Mouse (Mus musculus) brown adipose tissue, adult 24 weeks (tissue): ENCODE measurements at regions not wholly inside any gene's neighbourhood (a gene's known extent, or its start where the extent isn't known, plus 50 kb on each side); places are given as distances from the start of the nearest gene placed in this dataset.
A peak's percentile ranks its signal among the peaks of the same experiment; 100 is the strongest.
"Not testable (repeated sequence)": the region's sequence is repeated elsewhere in the genome, so short reads cannot be mapped to it uniquely, and the experiment has no call there.

Experiments
- H3K27ac ChIP-seq: fragments of 200-500 bp; replicated peaks from 2 replicates; pipeline ENCODE4 v1.5.1; 2012; ENCODE audit warnings: low read depth, mild to moderate bottlenecking, low read length
- H3K4me1 ChIP-seq: fragments of 200-500 bp; 2 replicates; pipeline ENCODE4 v1.6.1; 2012; ENCODE audit warnings: low read length, mixed read lengths; ENCODE audit not compliant: control insufficient read depth, insufficient read depth, insufficient read length
- H3K4me3 ChIP-seq: fragments of 200-500 bp; 2 replicates; pipeline ENCODE4 v1.5.1; 2012; ENCODE audit warnings: low read depth, mild to moderate bottlenecking, low read length, moderate library complexity; ENCODE audit not compliant: insufficient read depth

- Histone ChIP-seq H3K4me3 (no peak overlapping the region), H3K4me1 (peaks cover 34% of the 10 kb centered on the region), H3K27ac (no peak overlapping the region)
Measured at GRCm38 (mm10) chr12:8447612-8448011, 52.2 kb downstream of the Rhob start.

DNA sequence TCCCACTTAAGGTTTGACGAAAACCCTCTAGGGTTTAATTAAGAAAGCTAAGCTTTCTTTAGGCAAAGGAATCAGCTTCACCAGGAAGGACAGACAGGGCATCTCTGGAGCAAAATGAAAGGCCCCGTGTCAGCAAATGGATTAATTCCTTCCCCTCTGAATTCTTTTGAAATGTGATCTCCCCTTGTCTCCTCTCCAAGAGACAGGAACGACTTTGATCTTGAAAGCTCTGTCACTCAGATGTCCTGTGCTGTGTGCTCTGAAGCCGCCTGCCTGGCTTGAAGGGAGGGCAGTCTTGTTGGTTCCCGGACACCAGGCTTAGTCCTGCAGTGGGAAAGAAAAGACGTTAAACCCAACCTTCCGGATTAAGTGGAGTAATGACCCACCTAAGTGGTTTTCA, 52.8 kb downstream of the Rhob start:
- H3K27ac ChIP-seq, result no peak overlapping the region

GRCm38 (mm10) chr12:8444975-8445853, 54.6 kb downstream of the Rhob start:
- H3K4me3 ChIP-seq, result peak overlapping the region; percentile 9; the same call in 1 of the 2 replicates
- H3K27ac ChIP-seq, result peak overlapping the region; percentile 98
- H3K4me1 ChIP-seq, result peaks cover 42% of the 10 kb centered on the region

More for the DNA sequence above, 52.8 kb downstream of the Rhob start:
- Histone ChIP-seq H3K4me1 (peaks cover 38% of the 10 kb centered on the region), H3K4me3 (no peak overlapping the region)

DNA sequence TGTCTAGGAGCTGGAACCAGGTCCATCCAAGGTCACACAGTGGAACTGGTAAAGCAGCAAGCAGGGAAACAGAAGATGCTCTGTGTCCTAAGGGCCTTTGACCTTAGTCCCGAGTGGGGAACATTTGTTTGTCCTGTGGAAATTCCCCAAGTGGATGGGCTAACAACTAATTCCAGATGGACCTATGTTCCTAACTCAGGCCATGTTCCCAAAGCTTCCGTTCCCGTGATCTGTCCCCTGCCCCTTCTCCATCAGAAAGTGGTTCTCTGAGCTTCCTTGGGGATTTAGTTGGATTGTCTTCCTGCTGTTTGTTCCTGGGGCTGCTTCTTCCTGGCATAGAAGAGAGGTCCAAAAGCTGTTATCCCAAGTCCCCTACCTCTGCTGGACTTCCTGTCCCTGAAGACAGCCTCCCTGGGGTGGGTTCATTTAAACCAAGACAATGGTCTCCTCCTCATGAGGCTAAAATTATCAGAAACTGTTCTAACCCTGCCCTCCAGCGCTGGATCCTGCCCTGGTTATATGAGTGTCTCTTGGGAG, 55.8 kb downstream of the Rhob start:
- H3K27ac ChIP-seq, result peak overlapping the region; percentile 98
- H3K4me1 ChIP-seq, result peaks cover 45% of the 10 kb centered on the region
- no peak overlapping the region for H3K4me3 ChIP-seq

GRCm38 (mm10) chr12:8443253-8443661, 56.6 kb downstream of the Rhob start:
- H3K4me3 ChIP-seq, result no peak overlapping the region
- peak overlapping the region; percentile 98 for H3K27ac ChIP-seq
- peaks cover 45% of the 10 kb centered on the region for H3K4me1 ChIP-seq

GRCm38 (mm10) chr12:8441275-8441674, 58.5 kb downstream of the Rhob start:
- Histone ChIP-seq H3K4me1 (peaks cover 49% of the 10 kb centered on the region), H3K4me3 (no peak overlapping the region), H3K27ac (0 out of 2 replicates have a peak overlapping the region, but pooled peaks have one; percentile 1)

GRCm38 (mm10) chr12:8440373-8440772, 59.4 kb downstream of the Rhob start:
- peaks cover 53% of the 10 kb centered on the region for H3K4me1 ChIP-seq
- H3K27ac ChIP-seq, result 0 out of 2 replicates have a peak overlapping the region, but pooled peaks have one; percentile 1
- no peak overlapping the region for H3K4me3 ChIP-seq

DNA sequence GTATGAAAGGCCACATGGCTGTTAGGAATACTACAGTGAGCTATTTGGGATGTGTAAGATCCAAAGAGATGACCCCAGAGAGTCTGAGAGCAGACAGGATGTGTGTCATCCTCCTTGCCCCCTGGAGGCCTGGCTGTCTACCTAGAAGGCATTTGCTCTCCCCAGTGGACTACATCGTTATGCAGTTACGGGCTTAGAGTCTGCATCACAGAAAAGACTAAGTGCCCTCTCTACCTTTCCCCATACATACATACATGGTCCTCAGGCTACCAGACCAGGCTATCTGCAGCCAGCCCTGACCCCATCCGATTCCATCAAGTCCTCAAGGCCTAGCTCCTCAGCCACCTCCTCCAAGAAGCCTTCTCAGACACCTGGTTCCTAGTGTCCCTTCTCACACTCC, 59.9 kb downstream of the Rhob start:
- H3K27ac ChIP-seq, result no peak overlapping the region
- no peak overlapping the region for H3K4me3 ChIP-seq
- H3K4me1 ChIP-seq, result peaks cover 48% of the 10 kb centered on the region

- no peak overlapping the region for H3K4me3 ChIP-seq
- H3K4me1 ChIP-seq, result peaks cover 50% of the 10 kb centered on the region
- no peak overlapping the region for H3K27ac ChIP-seq
Measured at GRCm38 (mm10) chr12:8439486-8439885, 60.3 kb downstream of the Rhob start.

GRCm38 (mm10) chr12:8438638-8439037, 61.2 kb downstream of the Rhob start:
- no peak overlapping the region for H3K27ac ChIP-seq
- H3K4me1 ChIP-seq, result peaks cover 57% of the 10 kb centered on the region
- no peak overlapping the region for H3K4me3 ChIP-seq

DNA sequence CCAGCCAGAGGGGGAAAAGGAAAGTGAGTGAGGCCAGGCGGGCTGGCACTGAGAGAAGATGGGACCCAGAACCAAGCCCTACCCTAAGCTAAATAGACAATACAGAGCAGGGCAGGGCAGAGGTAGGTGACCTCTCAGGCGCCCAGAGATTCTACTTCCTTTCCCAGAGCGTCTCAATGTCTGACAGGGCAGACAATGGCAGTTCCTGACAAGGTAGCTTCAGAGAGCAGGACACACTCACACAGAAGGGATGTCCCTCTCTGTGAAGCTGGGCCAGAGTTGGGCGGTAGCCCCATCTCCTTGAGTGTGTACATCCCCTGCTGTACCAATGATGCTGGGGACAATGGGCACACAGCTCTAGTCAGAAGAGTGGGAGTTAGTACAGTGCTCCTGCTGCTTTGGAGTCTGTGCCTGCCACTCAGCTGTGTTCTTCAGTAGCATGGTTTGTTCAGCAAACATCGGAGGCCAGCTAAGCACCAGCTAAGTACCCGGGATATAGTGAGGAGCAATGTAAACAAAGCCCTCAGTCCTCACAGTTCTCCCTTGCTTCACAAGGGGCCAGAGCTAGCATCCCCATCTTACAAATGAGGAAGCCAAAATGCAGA, 62.7 kb downstream of the Rhob start:
- H3K4me3 ChIP-seq, result no peak overlapping the region
- peak overlapping the region; percentile 50 for H3K27ac ChIP-seq

DNA sequence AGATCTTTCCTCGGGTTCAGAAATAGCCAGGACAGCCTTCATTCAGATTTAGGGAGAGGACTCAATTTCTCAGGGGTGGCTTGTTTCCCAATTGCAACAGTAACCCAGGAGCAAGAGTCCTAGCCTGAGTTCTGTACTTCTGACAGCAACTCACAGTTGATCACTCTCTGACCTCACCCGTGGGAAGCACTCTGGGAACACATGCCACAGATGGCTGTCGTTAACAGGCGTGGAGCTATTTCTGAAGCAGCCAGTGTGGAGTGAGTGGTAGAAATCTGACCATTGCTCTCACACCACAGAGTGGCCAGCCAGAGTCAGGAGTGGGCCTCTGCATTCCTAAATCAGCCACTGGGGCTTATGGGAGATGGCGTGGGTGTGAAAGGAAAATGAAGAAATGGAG, 63.3 kb downstream of the Rhob start:
- peaks cover 53% of the 10 kb centered on the region for H3K4me1 ChIP-seq
- peak overlapping the region; percentile 50 for H3K27ac ChIP-seq
- H3K4me3 ChIP-seq, result no peak overlapping the region

More for the DNA sequence above, 62.7 kb downstream of the Rhob start:
- peaks cover 51% of the 10 kb centered on the region for H3K4me1 ChIP-seq

DNA sequence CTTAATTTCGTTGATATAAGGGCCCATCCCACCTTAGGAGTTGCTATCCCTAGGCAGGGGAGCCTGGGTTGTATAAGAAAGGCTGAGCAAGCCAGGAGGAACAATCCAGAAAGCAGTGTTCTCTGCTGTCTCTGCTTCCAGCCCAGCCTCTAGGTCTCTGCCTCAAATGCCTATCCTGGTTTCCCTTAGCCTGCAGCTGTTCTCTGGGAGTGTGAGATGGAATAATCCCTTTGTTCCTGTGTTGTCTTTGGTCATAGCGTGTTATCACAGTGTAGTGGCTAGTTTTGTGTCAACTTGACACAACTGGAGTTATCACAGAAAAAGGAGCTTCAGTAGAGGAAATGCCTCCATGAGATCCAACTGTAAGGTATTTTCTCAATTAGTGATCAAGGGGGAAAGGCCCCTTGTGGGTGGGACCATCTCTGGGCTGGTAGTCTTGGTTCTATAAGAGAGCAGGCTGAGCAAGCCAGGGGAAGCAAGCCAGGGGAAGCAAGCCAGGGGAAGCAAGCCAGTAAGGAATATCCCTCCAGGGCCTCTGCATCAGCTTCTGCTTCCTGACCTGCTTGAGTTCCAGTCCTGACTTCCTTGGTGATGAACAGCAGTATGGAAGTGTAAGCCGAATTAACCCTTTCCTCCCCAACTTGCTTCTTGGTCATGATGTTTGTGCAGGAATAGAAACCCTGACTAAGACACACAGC, 64.0 kb downstream of the Rhob start:
- H3K4me1 ChIP-seq, result peaks cover 48% of the 10 kb centered on the region
- H3K27ac ChIP-seq, result peak overlapping the region; percentile 50; the same call in 1 of the 2 replicates
- H3K4me3 ChIP-seq, result not testable (repeated sequence)

DNA sequence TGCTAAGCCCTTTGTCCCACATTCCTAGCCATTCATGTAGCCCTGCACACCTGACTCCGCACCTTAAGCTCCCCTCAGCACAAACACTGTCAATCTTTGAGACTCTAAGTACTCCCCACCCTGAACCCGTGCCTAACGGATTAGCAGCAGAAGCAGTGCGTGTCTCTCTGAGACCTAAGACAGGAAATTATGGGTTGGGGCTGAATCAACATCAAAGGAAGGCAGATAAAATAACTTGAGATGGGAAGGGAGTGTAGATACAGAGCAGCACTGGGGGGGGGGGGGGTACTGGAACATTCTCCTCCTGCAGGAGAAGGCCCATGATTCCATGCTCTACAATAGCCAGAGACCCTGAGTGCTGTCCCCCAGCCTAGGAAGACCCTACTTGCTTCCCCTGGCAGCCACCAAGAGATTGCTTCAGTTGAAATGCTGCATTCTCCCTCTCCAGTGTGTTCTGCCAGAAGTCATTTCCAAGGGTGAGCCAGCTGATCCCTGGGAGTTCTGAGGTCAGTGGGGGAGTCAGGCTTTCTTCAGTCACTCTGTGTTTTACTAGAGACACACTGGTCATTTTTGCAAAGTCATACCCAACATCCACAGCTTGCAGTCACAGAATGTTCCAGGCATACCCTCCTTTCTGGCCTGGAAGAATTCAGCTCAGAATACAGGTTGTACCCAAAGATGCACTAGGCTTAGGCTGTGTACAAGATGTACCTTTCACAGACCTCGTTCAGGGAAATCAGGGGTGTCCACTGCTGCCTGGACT, 71.4 kb downstream of the Rhob start:
- H3K27ac ChIP-seq, result peak overlapping the region; percentile 61
- H3K4me3 ChIP-seq, result no peak overlapping the region
- H3K4me1 ChIP-seq, result peaks cover 23% of the 10 kb centered on the region
